Mouse (Mus musculus): ENCODE results near the gene Anks3. TPM values are rescaled to one million over a fixed set of nuclear protein-coding genes. Genes with fewer than 3 reads are reported as not detected.

The Anks3 gene
- 10 to 100 TPM; 47.3 to 51.6 TPM for total RNA-seq (2021)

DNA sequence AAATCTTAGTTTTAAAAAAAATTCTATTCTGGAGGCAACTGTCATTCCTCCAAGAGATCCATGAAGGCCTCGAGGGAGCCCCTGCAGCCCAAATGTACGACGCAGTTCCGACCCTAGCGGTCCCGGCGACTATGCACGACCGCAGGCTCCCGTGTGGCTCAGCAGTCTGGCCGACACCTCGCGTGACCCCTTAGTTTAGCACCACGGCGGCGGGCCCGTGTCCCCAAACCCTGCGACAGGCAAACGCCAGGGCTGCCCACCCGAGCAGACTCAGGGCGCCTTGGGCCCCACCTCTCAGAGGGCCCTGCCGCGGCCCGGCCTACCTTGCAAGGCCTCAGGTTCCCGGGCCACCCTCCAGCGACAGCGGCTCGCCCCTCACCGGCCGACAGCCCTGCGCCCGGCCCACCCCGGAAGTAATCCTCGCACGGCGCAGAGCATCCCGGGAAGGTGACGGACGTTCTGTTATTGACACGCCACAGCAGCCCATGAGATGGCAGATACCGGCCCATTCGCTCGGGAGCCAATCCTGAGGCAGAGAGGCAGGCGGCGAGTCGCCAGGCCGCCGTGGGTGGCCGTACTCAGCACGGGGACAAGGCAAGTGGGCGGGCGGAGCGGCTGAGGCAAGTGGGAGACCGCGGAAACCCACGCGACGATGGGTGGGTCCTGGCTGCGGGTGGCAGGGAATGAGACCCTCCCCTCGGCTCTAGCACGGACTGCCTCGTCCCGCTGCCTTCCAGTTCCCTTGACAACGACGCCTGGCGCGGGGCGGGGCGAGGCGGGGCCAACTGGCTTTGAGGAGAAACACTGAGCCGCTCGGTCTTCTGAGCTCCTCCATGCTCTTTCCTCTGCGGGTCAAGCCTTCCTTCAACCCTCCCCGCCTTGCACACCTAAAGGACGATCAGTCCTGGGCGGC lies at the start of gene Anks3:
Gene Anks3, minus strand, starts transcription at position 409 of the 913 bp plus-strand sequence.
- intact Hi-C loops (cut with DNase I) = loop anchor here (5.0 kb wide), 1 partner anchor 48 kb away; the partner anchor contains the start of gene Rogdi
- DNase-seq (ENCODE audit: extremely low spot score in 1 of 2, low spot score in 2 of 2) = peak; percentile 99 to 100

DNA sequence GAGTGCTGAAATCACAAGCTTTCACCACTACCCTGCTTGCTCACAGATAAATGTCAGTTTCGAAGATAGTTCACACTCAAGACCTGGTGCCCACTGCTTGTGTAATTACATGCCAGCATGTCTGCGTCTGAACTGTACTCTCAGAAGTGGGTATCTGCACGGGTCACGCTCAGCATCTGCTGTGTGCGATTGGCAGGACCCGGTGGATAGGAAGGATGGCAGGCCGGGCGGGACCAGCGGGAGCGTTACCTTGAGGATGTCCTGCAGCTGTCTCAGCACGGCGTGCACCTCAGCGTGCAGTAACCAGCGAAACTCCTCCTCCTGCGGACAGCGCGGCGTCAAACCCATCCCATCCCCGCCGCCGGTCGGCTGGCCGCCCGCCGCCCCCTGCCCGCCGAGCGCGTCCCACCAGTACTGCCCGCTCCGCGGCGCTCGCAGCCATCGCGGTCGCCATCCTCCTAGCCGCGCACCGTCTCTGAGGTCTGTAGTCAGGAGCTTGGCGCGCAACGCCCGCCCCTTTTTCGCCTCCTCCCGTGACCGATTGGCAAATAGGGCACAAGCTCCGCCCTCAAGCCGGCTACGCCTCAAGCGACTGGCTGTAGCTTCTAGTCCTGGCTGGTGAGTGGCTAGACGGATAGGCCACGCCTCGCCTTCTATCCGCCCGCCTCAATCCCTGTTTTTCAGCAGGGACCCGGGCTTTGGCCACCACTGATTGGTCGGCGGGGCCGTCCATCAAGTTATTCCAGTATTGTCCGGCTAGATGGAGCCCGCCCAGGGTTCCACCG lies 49.2 kb upstream of the Anks3 start, which contains the start of gene Rogdi:
Gene Rogdi, minus strand, starts transcription at position 500 of the 785 bp plus-strand sequence.
- peak; percentile 99 to 100 for DNase-seq (ENCODE audit: extremely low spot score in 1 of 2, low spot score in 2 of 2)
- intact Hi-C loops (cut with DNase I) = loop anchor here (5.0 kb wide), 1 partner anchor 51 kb away; the partner anchor contains the start of gene Anks3

DNA sequence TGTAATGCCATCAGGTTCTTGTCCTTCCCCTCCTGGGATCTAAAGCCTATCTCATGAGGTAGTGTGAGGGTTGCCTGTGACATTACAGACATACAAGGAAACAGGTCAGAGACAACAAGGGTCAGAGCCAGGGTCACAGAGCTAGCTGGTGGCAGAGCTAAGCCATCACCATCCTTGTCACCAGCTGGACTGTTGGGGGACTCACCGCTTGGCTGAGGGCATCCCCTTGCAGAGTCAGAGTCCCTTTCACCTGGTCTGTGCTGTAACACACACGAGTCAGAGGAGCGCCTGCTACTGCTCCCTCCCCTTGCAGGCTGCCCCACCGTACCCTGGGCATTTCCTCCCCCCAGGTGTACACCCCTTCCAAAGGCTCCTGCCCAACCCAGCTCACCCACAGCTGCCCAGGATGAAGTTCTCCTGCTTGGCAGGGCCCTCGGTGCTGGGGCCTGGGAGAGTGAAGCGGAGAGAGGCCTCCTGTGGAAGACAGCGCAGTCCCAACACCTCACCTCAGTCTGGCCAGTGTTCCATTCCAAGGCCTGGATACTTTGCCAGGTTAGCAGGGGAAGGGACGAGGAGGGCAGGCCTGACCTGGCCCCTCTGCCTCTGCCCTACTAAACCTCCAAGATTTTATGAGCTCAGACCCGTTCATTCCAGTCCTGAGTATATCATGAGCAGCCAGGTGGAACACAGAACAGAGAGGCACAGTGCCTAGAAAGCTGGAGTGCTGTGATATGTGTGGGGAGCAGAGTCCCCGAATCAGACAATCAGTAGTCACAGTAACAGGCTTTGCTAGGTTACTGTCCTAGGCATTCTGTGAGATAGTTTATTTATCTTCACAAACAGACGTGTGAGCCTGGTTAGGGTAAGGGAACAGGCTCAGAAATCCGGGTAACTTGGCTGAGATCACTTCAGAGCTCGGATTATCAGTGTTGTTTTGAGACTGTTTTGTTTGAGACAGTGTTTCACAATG lies 48.3 kb upstream of the Anks3 start:
- DNase-seq (ENCODE audit: extremely low spot score in 1 of 2, low spot score in 2 of 2) = no peak
- intact Hi-C loops (cut with DNase I) = loop anchor here (5.0 kb wide), 1 partner anchor 50 kb away; the partner anchor contains the start of gene Anks3

DNA sequence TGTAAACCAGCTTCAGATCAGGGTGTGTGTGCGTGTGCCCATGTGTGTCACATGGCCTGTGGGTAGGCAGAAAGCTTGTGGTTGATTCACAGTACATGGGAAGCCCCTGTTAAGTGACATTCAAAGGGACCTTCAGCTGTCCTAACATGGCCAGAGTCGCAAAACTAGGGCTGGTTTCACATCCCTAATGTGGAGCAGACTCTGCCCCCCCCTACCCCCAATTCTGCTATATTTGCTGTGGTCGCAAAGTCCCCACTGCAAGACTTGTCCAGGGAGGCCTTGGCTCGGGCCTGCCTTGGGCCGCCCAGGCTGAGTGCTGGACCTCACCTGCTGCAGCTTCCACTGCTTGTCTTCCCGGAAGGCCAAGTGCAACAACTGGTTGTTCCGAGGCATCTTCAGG lies 47.3 kb upstream of the Anks3 start:
- intact Hi-C loops (cut with DNase I) = loop anchor here (5.0 kb wide), 1 partner anchor 49 kb away; the partner anchor contains the start of gene Anks3
- no peak for DNase-seq (ENCODE audit: extremely low spot score in 1 of 2, low spot score in 2 of 2)

DNA sequence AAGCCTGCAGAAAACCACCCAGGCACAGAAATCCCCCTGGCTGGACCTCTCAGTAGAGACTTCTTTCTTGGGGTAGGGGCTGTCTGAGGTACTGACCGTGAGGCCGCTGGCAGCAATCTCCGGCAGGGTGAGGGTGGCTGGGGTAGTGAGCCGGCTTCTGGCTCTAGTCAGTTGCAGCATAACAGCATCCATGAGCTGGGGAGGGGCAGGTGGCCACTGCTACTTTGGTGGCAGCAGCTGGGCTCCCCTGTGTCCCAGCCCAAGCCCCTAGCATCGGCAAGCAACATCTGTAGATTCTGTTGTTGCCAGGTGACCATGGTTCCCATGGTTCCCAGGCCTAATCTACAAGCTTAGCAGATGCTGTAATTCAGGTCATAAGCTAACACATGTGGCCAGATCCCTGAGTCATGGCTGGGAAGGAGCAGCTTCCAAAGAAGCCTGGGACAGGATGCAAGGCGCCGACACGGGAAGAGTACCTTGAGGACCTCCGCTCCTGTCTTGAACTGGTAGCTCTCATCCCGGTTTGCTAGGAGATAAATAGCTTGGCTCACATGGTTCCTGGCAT lies 46.4 kb upstream of the Anks3 start:
- intact Hi-C loops (cut with DNase I) = loop anchor here (5.0 kb wide), 1 partner anchor 48 kb away; the partner anchor contains the start of gene Anks3
- DNase-seq (ENCODE audit: extremely low spot score in 1 of 2, low spot score in 2 of 2) = no peak

DNA sequence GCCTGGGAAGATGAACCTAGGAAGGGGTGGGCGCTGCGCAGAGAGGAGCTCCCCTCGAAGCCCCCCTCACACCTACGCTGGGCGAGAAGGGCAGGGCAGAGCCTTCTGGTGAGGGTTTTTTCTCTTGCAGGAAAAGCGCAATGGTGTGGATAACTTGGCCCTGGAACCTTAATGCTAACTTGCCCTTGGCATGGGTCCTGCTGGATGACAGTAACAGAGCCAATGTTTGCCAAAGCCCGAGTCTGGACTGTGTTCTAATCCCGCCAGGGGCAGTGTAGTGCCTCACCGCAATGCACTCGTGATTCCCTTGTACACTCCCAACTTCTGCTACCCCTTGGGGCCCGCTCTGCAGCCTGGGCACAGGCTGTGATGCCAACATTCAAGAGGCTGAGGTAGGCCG lies 44.1 kb upstream of the Anks3 start:
- intact Hi-C loops (cut with DNase I) = no loop called here
- no peak for DNase-seq (ENCODE audit: extremely low spot score in 1 of 2, low spot score in 2 of 2)

DNA sequence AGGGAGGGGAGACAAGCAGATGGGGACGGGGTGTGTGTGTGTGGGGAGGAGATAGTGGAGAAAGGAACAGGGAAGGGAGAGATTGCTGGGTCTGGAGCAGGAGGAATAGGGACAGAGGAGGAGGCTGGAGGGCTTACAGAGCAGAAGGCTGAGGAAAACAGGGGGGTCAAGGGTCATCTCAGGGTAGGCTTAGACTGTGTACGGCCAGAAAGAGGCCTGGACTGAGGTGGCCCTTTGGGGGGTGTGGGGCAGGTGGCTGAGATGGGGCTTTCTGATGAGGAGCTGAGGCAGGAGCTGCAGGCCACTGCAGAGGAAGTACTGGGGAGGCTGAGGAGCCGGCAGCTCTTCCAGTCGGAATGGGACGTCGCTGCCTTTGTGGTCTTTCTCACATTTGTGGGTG lies 43.5 kb upstream of the Anks3 start:
- DNase-seq (ENCODE audit: extremely low spot score in 1 of 2, low spot score in 2 of 2) = no peak
- intact Hi-C loops (cut with DNase I) = no loop called here

DNA sequence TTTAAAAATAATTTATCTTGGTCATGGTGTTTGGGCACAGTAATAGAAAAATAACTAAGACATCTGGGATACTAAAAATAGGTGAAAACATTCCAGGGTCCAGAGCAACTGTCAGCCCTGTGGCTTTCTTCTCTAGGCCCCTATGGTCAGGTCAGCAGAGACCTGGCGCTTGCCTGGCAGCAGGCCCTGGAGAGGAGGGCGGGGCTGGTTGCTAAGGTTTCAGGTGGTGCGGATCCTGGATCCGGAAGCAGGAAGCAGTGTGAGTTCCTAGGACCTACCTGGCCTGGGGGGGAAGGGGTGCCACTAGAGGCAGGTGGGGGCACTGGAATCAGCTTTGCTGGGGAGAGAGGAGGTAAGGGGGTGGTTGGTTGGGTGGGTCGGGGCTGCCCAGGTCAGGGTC lies 43.1 kb upstream of the Anks3 start, which contains the start of gene Smim22:
Gene Smim22, plus strand, starts transcription at position 222 of the 400 bp plus-strand sequence.
- intact Hi-C loops (cut with DNase I) = no loop called here

DNA sequence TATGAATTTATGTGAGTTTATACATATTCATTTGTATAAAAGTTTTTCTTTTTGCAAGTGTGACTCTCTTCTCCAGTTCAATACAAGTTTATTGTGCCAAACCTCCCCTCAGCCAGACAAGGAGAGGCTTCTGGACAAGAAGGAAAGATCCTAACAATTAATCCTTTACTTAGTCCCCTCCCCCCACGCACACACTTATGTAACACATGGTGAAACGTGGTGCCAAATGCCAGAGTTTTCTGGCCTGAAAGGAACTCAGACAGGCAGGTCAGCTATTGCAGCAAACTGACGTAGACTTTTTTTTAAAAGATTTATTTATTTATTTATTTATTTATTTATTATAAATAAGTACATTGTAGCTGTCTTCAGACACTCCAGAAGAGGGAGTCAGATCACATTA lies 36.6 kb upstream of the Anks3 start:
- DNase-seq (ENCODE audit: extremely low spot score in 1 of 2, low spot score in 2 of 2) = no peak
- intact Hi-C loops (cut with DNase I) = no loop called here

More for the DNA sequence above, 43.1 kb upstream of the Anks3 start, which contains the start of gene Smim22:
- DNase-seq (ENCODE audit: extremely low spot score in 1 of 2, low spot score in 2 of 2) = no peak

DNA sequence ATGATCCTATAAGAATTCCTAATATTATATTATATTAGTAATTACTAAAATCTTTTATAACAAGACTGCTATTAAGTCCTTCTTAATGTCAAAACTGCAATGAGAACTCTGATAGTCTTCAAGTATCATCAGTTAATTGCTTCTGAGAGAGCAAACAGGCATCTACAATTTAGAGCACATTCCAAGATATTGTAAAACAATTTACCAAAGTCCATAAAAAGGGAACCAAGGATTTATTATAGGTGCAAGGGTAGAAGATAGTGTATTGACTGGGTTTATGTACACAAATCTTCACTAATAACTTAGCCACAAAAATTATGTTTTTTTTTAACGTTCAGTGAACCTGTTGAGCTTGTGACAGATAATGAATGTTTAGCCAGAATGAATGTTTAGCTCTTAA lies 35.0 kb upstream of the Anks3 start:
- DNase-seq (ENCODE audit: extremely low spot score in 1 of 2, low spot score in 2 of 2) = no peak
- intact Hi-C loops (cut with DNase I) = no loop called here

DNA sequence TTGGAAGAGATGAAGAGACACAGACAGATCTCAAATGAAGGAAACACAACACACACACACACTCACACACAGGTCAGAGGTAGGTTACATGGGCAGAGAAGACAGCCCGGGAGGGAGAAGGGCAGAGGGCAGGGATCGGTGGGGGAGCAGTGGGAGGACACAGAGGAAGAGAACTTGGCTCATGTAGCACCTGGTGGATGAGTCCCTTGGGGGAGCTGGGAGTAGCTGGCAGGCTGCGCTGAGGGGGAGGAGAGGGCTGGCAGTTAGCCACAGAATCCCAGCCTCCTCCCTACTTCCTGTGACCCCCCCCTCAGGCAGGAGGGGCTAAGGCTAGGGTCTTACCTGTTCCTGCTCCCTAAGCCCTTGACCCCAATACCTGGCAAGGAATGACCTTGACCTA lies 33.5 kb upstream of the Anks3 start, which contains the start of gene Sept12:
Gene Sept12, minus strand, starts transcription at position 300 of the 400 bp plus-strand sequence.
- no peak for DNase-seq (ENCODE audit: extremely low spot score in 1 of 2, low spot score in 2 of 2)
- intact Hi-C loops (cut with DNase I) = no loop called here

DNA sequence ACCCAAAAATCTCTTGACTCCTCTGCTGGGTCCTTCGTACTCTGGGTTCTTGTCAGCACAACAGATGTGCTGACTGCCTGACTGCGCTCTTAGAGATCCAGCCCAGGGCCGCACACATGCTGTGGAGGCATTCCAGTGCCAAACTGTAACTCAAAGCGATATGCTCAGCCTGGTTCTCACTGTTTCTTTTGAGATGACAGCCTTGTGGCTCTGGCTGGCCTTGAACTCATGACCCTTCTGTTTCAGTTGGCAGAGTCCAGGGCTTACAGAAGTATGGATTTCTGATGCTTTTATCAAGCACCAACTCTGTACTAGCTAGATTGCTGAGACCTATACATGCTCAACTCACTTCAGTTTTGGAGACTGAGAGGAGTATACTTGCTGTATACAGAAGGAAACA lies 29.3 kb upstream of the Anks3 start:
- no peak for DNase-seq (ENCODE audit: extremely low spot score in 1 of 2, low spot score in 2 of 2)
- intact Hi-C loops (cut with DNase I) = no loop called here

DNA sequence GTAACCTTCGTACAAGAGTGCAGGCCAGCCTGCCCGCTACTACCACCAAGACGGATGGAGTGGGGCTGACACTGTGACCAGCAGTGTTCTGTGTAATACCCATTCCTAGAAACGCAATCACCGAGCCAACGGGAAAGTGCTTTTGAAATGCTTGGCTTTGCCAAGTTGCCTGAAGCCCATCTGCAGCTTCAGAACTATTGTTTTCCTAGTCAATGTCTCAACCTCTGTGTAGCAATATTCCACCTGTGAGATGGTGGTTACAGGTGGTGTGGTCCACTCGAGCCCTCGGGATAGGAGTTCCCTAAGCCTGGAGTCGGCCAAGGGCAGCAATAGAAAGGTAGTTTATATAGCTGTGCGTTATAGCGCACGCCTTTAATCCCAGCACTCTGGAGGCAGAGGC lies 20.7 kb upstream of the Anks3 start:
- DNase-seq (ENCODE audit: extremely low spot score in 1 of 2, low spot score in 2 of 2) = no peak
- intact Hi-C loops (cut with DNase I) = no loop called here

DNA sequence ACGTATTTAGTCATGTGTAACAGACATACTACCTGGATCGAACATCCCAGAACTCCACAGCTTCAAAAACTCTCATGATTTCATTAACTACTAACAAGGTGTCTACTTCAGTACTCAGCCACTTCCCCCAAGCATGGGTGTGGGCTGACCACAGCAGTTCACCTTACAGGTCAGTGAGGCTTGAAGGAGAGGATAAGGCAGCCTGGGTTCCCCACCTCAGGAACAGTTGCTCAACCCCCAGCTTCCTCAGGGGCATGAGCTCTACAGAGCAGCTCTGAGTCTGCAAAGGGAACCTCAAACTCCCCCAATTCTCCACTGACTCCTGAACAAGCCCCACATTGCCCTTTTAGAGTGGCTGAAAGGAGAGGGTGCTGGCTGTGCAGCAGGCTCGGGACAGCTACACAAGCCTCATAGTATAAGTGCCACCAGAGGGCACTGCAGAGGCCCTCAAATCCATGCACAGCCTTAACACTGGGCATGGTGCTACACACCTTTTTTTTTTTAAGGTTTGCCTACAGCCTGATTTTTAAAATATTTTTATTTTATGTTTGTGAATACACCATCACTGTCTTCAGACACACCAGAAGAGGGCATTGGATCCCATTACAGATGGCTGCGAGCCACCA lies 15.9 kb upstream of the Anks3 start:
- no peak for DNase-seq (ENCODE audit: extremely low spot score in 1 of 2, low spot score in 2 of 2)
- intact Hi-C loops (cut with DNase I) = loop anchor here (5.0 kb wide), 1 partner anchor 167 kb away; the partner anchor contains the start of gene Sec14l5

DNA sequence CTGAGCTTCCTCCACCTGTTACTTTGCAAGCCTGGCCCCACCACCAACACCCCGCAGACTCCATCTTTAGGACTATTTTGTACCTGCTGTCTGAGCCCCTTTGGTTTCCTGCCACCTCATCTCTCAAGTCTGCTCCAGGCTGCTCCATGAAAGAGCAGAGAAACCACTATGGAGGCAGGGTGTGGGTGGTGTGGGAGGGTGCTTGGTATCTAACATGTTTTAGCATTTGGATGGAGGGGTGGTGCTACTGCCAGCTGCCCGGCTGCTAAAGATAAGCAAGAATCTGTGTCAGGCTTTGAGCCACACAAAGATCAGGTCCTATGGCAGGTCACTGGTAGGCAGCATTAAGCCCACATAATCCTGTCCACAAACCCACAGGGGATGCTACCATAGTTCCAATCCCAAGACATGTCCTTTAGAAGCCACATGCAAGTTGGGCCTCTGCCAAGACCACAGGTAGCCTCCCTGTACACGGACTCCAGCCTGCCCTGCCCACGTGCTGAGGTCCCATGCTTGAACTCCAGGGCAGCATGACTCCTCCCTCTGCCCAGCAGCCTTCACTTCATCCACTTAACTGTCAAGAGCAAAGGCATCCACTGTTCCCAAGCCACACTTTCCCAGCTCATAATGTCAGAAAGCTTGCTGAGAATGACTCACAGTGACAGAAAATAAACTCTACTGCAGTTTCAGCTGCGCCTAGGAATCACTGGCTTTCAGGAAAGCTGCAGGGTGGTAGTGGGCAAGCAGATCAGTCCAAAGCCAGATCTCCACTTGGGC lies 14.5 kb upstream of the Anks3 start:
- intact Hi-C loops (cut with DNase I) = loop anchor here (5.0 kb wide), 1 partner anchor 169 kb away; the partner anchor contains the start of gene Sec14l5
- peak in 1 of 2 experiments; percentile 50 for DNase-seq (ENCODE audit: extremely low spot score in 1 of 2, low spot score in 2 of 2)

DNA sequence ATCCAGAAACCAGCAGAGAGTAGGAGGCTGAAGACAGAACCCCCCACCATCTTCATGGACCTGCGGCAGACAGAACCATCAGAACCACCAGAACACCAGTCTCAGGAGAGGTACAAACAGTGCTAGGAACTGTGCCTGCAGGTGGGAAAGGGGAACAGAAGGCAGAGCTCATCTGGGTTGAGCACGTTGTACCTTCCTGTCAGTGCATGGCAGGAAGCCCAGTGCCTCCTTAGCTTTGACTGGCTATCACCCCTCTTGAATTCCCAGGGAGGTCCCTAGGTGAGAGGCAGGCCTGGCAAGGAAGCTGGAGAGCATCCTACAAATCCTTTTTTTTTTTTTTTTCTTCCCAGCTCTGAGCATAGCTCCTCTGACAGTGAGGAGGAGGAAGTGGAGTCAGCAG lies 12.2 kb upstream of the Anks3 start:
- DNase-seq (ENCODE audit: extremely low spot score in 1 of 2, low spot score in 2 of 2) = no peak

More for the DNA sequence above, 12.2 kb upstream of the Anks3 start:
- intact Hi-C loops (cut with DNase I) = loop anchor here (5.0 kb wide), 1 partner anchor 171 kb away; the partner anchor contains the start of gene Sec14l5
